Mouse (Mus musculus): ENCODE measurements around the gene Prlr. TPM values are rescaled to one million over a fixed set of nuclear protein-coding genes. Genes with fewer than 3 reads are reported as not detected.
A peak's percentile ranks its signal among the peaks of the same experiment; 100 is the strongest.

Prlr gene
- polyA plus RNA-seq, 1 experiment from 2014 or later, result 52.3 TPM

GRCm38 (mm10) chr15:10325080-10325479 lies 148.0 kb downstream of the Prlr start, which contains the start of gene Gm21973:
Gene Gm21973, plus strand, starts transcription at chr15:10325380.
- Histone ChIP-seq H3K27ac (ENCODE audit: low read depth, low read length) (no peak within 1 kb of the TSS), H3K36me3 (ENCODE audit: control insufficient read depth, insufficient read depth) (peaks cover 8% of the 10 kb centered on the region; the same call in 1 of the 2 replicates), H3K4me1 (replicated peaks; ENCODE audit: control insufficient read depth, insufficient read depth, low read length) (no peaks in the 10 kb centered on the region), H3K9me3 (ENCODE audit: control insufficient read depth) (no peaks in the 10 kb centered on the region), H3K4me2 (replicated peaks; ENCODE audit: low read depth) (no peak within 1 kb of the TSS), H3K27me3 (replicated peaks; ENCODE audit: control insufficient read depth, insufficient read depth, low read length) (no peaks in the 10 kb centered on the region), H3K9ac (ENCODE audit: low read depth, low read length) (no peak within 1 kb of the TSS), H3K4me3 (ENCODE audit: low read depth, low read length) (no peak within 1 kb of the TSS)
- WGBS, result 86% methylated on average over 2 of the region's 2 CpGs
- no peak for ATAC-seq
- no peak for TF ChIP-seq CTCF (IDR thresholded peaks at IDR 0.05; ENCODE audit: low read depth)

- whole genome bisulfite sequencing, result 75% methylated on average over 3 of the region's 3 CpGs
- H3K27me3 ChIP-seq (replicated peaks; ENCODE audit: control insufficient read depth, insufficient read depth, low read length), result no peaks in the 10 kb centered on the region
- H3K4me1 ChIP-seq (replicated peaks; ENCODE audit: control insufficient read depth, insufficient read depth, low read length), result no peaks in the 10 kb centered on the region
- no peak for TF ChIP-seq CTCF (IDR thresholded peaks at IDR 0.05; ENCODE audit: low read depth)
- H3K4me3 ChIP-seq (ENCODE audit: low read depth, low read length), result no peak overlapping the region
- no peak overlapping the region for H3K9ac ChIP-seq (ENCODE audit: low read depth, low read length)
- H3K9me3 ChIP-seq (ENCODE audit: control insufficient read depth), result no peaks in the 10 kb centered on the region
- H3K36me3 ChIP-seq (ENCODE audit: control insufficient read depth, insufficient read depth), result 0 out of 2 replicates have a peak, but pooled peaks cover 3% of the 10 kb centered on the region
- no peak for ATAC-seq
- H3K4me2 ChIP-seq (replicated peaks; ENCODE audit: low read depth), result no peak overlapping the region
- H3K27ac ChIP-seq (ENCODE audit: low read depth, low read length), result no peak overlapping the region
Observed at GRCm38 (mm10) chr15:10330626-10331025, 153.6 kb downstream of the Prlr start.

- no peak for ATAC-seq
- TF ChIP-seq CTCF (IDR thresholded peaks at IDR 0.05; ENCODE audit: low read depth), result no peak
Observed at GRCm38 (mm10) chr15:10332566-10332965, 155.5 kb downstream of the Prlr start.

GRCm38 (mm10) chr15:10338606-10339005 lies 161.6 kb downstream of the Prlr start:
- Histone ChIP-seq H3K4me3 (ENCODE audit: low read depth, low read length) (no peak overlapping the region), H3K9ac (ENCODE audit: low read depth, low read length) (no peak overlapping the region), H3K4me2 (replicated peaks; ENCODE audit: low read depth) (no peak overlapping the region), H3K36me3 (ENCODE audit: control insufficient read depth, insufficient read depth) (no peaks in the 10 kb centered on the region), H3K27me3 (replicated peaks; ENCODE audit: control insufficient read depth, insufficient read depth, low read length) (no peaks in the 10 kb centered on the region), H3K9me3 (ENCODE audit: control insufficient read depth) (no peaks in the 10 kb centered on the region), H3K4me1 (replicated peaks; ENCODE audit: control insufficient read depth, insufficient read depth, low read length) (no peaks in the 10 kb centered on the region), H3K27ac (ENCODE audit: low read depth, low read length) (no peak overlapping the region)
- no peak for TF ChIP-seq CTCF (IDR thresholded peaks at IDR 0.05; ENCODE audit: low read depth)
- WGBS, result 86% methylated on average over 3 of the region's 3 CpGs
- ATAC-seq, result no peak

More at GRCm38 (mm10) chr15:10332566-10332965, 155.5 kb downstream of the Prlr start:
- Histone ChIP-seq H3K27ac (ENCODE audit: low read depth, low read length) (no peak overlapping the region), H3K4me1 (replicated peaks; ENCODE audit: control insufficient read depth, insufficient read depth, low read length) (no peaks in the 10 kb centered on the region), H3K9ac (ENCODE audit: low read depth, low read length) (no peak overlapping the region), H3K4me3 (ENCODE audit: low read depth, low read length) (no peak overlapping the region), H3K36me3 (ENCODE audit: control insufficient read depth, insufficient read depth) (0 out of 2 replicates have a peak, but pooled peaks cover 3% of the 10 kb centered on the region), H3K9me3 (ENCODE audit: control insufficient read depth) (no peaks in the 10 kb centered on the region), H3K4me2 (replicated peaks; ENCODE audit: low read depth) (no peak overlapping the region), H3K27me3 (replicated peaks; ENCODE audit: control insufficient read depth, insufficient read depth, low read length) (no peaks in the 10 kb centered on the region)
- WGBS, result 83% methylated on average over 1 of the region's 1 CpGs

- H3K27ac ChIP-seq (ENCODE audit: low read depth, low read length), result no peak overlapping the region
Observed at GRCm38 (mm10) chr15:10347044-10347443, 170.0 kb downstream of the Prlr start.

GRCm38 (mm10) chr15:10358039-10358948 lies 181.3 kb downstream of the Prlr start, which contains the start of gene Agxt2:
Gene Agxt2, plus strand, starts transcription at chr15:10358532.
- H3K36me3 ChIP-seq (ENCODE audit: control insufficient read depth, insufficient read depth), result no peaks in the 10 kb centered on the region
- WGBS, result 45% methylated on average over 9 of the region's 9 CpGs
- ATAC-seq, result peak; percentile 79

More at GRCm38 (mm10) chr15:10347044-10347443, 170.0 kb downstream of the Prlr start:
- Histone ChIP-seq H3K4me1 (replicated peaks; ENCODE audit: control insufficient read depth, insufficient read depth, low read length) (no peaks in the 10 kb centered on the region), H3K9ac (ENCODE audit: low read depth, low read length) (no peak overlapping the region), H3K4me2 (replicated peaks; ENCODE audit: low read depth) (no peak overlapping the region), H3K4me3 (ENCODE audit: low read depth, low read length) (no peak overlapping the region), H3K27me3 (replicated peaks; ENCODE audit: control insufficient read depth, insufficient read depth, low read length) (no peaks in the 10 kb centered on the region), H3K36me3 (ENCODE audit: control insufficient read depth, insufficient read depth) (no peaks in the 10 kb centered on the region), H3K9me3 (ENCODE audit: control insufficient read depth) (no peaks in the 10 kb centered on the region)
- TF ChIP-seq CTCF (IDR thresholded peaks at IDR 0.05; ENCODE audit: low read depth), result no peak
- no peak for ATAC-seq
- 86% methylated on average over 6 of the region's 6 CpGs for WGBS

More at GRCm38 (mm10) chr15:10358039-10358948, 181.3 kb downstream of the Prlr start, which contains the start of gene Agxt2:
- no peak for TF ChIP-seq CTCF (IDR thresholded peaks at IDR 0.05; ENCODE audit: low read depth)
- no peak within 1 kb of the TSS for H3K9ac ChIP-seq (ENCODE audit: low read depth, low read length)
- H3K27me3 ChIP-seq (replicated peaks; ENCODE audit: control insufficient read depth, insufficient read depth, low read length), result no peaks in the 10 kb centered on the region
- no peak within 1 kb of the TSS for H3K4me3 ChIP-seq (ENCODE audit: low read depth, low read length)
- peak within 1 kb of the TSS; percentile 43 for H3K4me2 ChIP-seq (replicated peaks; ENCODE audit: low read depth)
- 0 out of 2 replicates have a peak within 1 kb of the TSS, but pooled peaks have one; percentile 15 for H3K27ac ChIP-seq (ENCODE audit: low read depth, low read length)
- H3K4me1 ChIP-seq (replicated peaks; ENCODE audit: control insufficient read depth, insufficient read depth, low read length), result no peaks in the 10 kb centered on the region
- no peaks in the 10 kb centered on the region for H3K9me3 ChIP-seq (ENCODE audit: control insufficient read depth)

Measured in intestine, postnatal 0 days (tissue).